Mouse (Mus musculus): Measurements from ENCODE around the gene Eif3g. TPM values are rescaled to one million over a fixed set of nuclear protein-coding genes. Genes with fewer than 3 reads are reported as not detected.
A peak's percentile ranks its signal among the peaks of the same experiment; 100 is the strongest.

Eif3g gene
- 46.8 and 55.3 TPM in 2 replicates for polyA plus RNA-seq (2012)

- Histone ChIP-seq H3K4me1 (ENCODE audit: control insufficient read depth) (peaks cover 57% of the 10 kb centered on the region), H3K27me3 (ENCODE audit: control insufficient read depth) (no peaks in the 10 kb centered on the region), H3K36me3 (ENCODE audit: control insufficient read depth) (peaks cover 48% of the 10 kb centered on the region), H3K9me3 (ENCODE audit: control insufficient read depth, low read length) (no peaks in the 10 kb centered on the region), H3K4me3 (replicated peaks) (peak within 1 kb of the TSS; percentile 85)
- no peak for TF ChIP-seq TAL1 (IDR thresholded peaks at IDR 0.05; ENCODE audit: low read length)
- TF ChIP-seq GATA1 (IDR thresholded peaks at IDR 0.05; ENCODE audit: low read length) = no peak
Observed at GRCm38 (mm10) chr9:20898511-20899073, at the start of gene Eif3g. TSS of gene Eif3g (minus strand) at chr9:20898623.

GRCm38 (mm10) chr9:20946066-20946880 lies 47.9 kb upstream of the Eif3g start:
- peaks cover 99% of the 10 kb centered on the region for H3K36me3 ChIP-seq (ENCODE audit: control insufficient read depth)
- H3K4me1 ChIP-seq (ENCODE audit: control insufficient read depth) = peaks cover 63% of the 10 kb centered on the region
- no peak for TF ChIP-seq GATA1 (IDR thresholded peaks at IDR 0.05; ENCODE audit: low read length)
- TF ChIP-seq TAL1 (IDR thresholded peaks at IDR 0.05; ENCODE audit: low read length) = no peak
- H3K27me3 ChIP-seq (ENCODE audit: control insufficient read depth) = no peaks in the 10 kb centered on the region
- no peaks in the 10 kb centered on the region for H3K9me3 ChIP-seq (ENCODE audit: control insufficient read depth, low read length)
- no peak overlapping the region for H3K4me3 ChIP-seq (replicated peaks)

- Histone ChIP-seq H3K4me1 (ENCODE audit: control insufficient read depth) (peaks cover 49% of the 10 kb centered on the region), H3K27me3 (ENCODE audit: control insufficient read depth) (no peaks in the 10 kb centered on the region), H3K36me3 (ENCODE audit: control insufficient read depth) (peaks cover 100% of the 10 kb centered on the region), H3K4me3 (replicated peaks) (no peak overlapping the region), H3K9me3 (ENCODE audit: control insufficient read depth, low read length) (no peaks in the 10 kb centered on the region)
- TF ChIP-seq TAL1 (IDR thresholded peaks at IDR 0.05; ENCODE audit: low read length) (no peak), GATA1 (IDR thresholded peaks at IDR 0.05; ENCODE audit: low read length) (no peak)
Observed at GRCm38 (mm10) chr9:20944697-20945370, 46.4 kb upstream of the Eif3g start.

- Histone ChIP-seq H3K4me1 (ENCODE audit: control insufficient read depth) (peaks cover 41% of the 10 kb centered on the region), H3K9me3 (ENCODE audit: control insufficient read depth, low read length) (no peaks in the 10 kb centered on the region), H3K36me3 (ENCODE audit: control insufficient read depth) (peaks cover 100% of the 10 kb centered on the region), H3K27me3 (ENCODE audit: control insufficient read depth) (no peaks in the 10 kb centered on the region), H3K4me3 (replicated peaks) (no peak overlapping the region)
- TF ChIP-seq TAL1 (IDR thresholded peaks at IDR 0.05; ENCODE audit: low read length) (no peak), GATA1 (IDR thresholded peaks at IDR 0.05; ENCODE audit: low read length) (no peak)
Observed at GRCm38 (mm10) chr9:20943911-20944310, 45.5 kb upstream of the Eif3g start.

- Histone ChIP-seq H3K27me3 (ENCODE audit: control insufficient read depth) (no peaks in the 10 kb centered on the region), H3K9me3 (ENCODE audit: control insufficient read depth, low read length) (no peaks in the 10 kb centered on the region), H3K4me3 (replicated peaks) (no peak overlapping the region), H3K36me3 (ENCODE audit: control insufficient read depth) (peaks cover 100% of the 10 kb centered on the region), H3K4me1 (ENCODE audit: control insufficient read depth) (peaks cover 38% of the 10 kb centered on the region)
- TF ChIP-seq GATA1 (IDR thresholded peaks at IDR 0.05; ENCODE audit: low read length) (no peak), TAL1 (IDR thresholded peaks at IDR 0.05; ENCODE audit: low read length) (no peak)
Observed at GRCm38 (mm10) chr9:20943396-20943795, 45.0 kb upstream of the Eif3g start.

- H3K9me3 ChIP-seq (ENCODE audit: control insufficient read depth, low read length) = no peaks in the 10 kb centered on the region
- TF ChIP-seq GATA1 (IDR thresholded peaks at IDR 0.05; ENCODE audit: low read length) (no peak), TAL1 (IDR thresholded peaks at IDR 0.05; ENCODE audit: low read length) (no peak)
- H3K36me3 ChIP-seq (ENCODE audit: control insufficient read depth) = peaks cover 100% of the 10 kb centered on the region
- no peaks in the 10 kb centered on the region for H3K4me1 ChIP-seq (ENCODE audit: control insufficient read depth)
- H3K27me3 ChIP-seq (ENCODE audit: control insufficient read depth) = no peaks in the 10 kb centered on the region
- no peak overlapping the region for H3K4me3 ChIP-seq (replicated peaks)
Observed at GRCm38 (mm10) chr9:20923258-20923657, 24.8 kb upstream of the Eif3g start.

GRCm38 (mm10) chr9:20916160-20916559 lies 17.7 kb upstream of the Eif3g start:
- Histone ChIP-seq H3K9me3 (ENCODE audit: control insufficient read depth, low read length) (no peaks in the 10 kb centered on the region), H3K27me3 (ENCODE audit: control insufficient read depth) (no peaks in the 10 kb centered on the region), H3K4me1 (ENCODE audit: control insufficient read depth) (peaks cover 6% of the 10 kb centered on the region), H3K4me3 (replicated peaks) (no peak overlapping the region), H3K36me3 (ENCODE audit: control insufficient read depth) (peaks cover 100% of the 10 kb centered on the region)
- TF ChIP-seq TAL1 (IDR thresholded peaks at IDR 0.05; ENCODE audit: low read length) = no peak
- no peak for TF ChIP-seq GATA1 (IDR thresholded peaks at IDR 0.05; ENCODE audit: low read length)

- H3K36me3 ChIP-seq (ENCODE audit: control insufficient read depth) = peaks cover 100% of the 10 kb centered on the region
- H3K9me3 ChIP-seq (ENCODE audit: control insufficient read depth, low read length) = no peaks in the 10 kb centered on the region
- H3K4me3 ChIP-seq (replicated peaks) = no peak overlapping the region
- peaks cover 2% of the 10 kb centered on the region for H3K4me1 ChIP-seq (ENCODE audit: control insufficient read depth)
- no peaks in the 10 kb centered on the region for H3K27me3 ChIP-seq (ENCODE audit: control insufficient read depth)
- TF ChIP-seq GATA1 (IDR thresholded peaks at IDR 0.05; ENCODE audit: low read length) (no peak), TAL1 (IDR thresholded peaks at IDR 0.05; ENCODE audit: low read length) (no peak)
Observed at GRCm38 (mm10) chr9:20909948-20910347, 11.5 kb upstream of the Eif3g start.

GRCm38 (mm10) chr9:20902174-20902491 lies 3.7 kb upstream of the Eif3g start:
- peaks cover 48% of the 10 kb centered on the region for H3K36me3 ChIP-seq (ENCODE audit: control insufficient read depth)
- H3K4me1 ChIP-seq (ENCODE audit: control insufficient read depth) = peaks cover 39% of the 10 kb centered on the region
- H3K4me3 ChIP-seq (replicated peaks) = no peak overlapping the region
- TF ChIP-seq GATA1 (IDR thresholded peaks at IDR 0.05; ENCODE audit: low read length) = no peak
- no peak for TF ChIP-seq TAL1 (IDR thresholded peaks at IDR 0.05; ENCODE audit: low read length)
- H3K9me3 ChIP-seq (ENCODE audit: control insufficient read depth, low read length) = no peaks in the 10 kb centered on the region
- no peaks in the 10 kb centered on the region for H3K27me3 ChIP-seq (ENCODE audit: control insufficient read depth)

All from erythroblast, embryonic 14.5 days (primary cell).